Mouse (Mus musculus): ENCODE measurements around the gene Sugt1.

The Sugt1 gene

DNA sequence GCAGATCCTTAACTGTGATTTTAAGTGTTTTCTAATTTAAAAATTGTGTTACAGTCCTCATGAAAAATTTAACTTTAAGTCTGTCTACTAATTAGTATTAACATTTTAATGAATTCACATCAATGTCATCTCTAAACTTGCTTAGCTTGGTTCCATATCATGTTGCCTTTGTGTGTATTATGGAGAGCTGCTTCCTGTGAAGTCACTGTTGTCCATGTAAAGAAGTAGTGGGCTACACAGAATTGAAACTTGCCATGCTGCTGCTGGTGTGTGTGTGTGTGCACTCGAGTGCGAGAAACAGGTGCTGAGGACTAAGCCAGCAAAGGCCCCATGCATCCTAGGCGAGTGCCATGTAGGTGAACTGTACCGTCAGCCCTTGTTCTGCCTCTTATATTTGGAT, 19.9 kb downstream of the Sugt1 start:
- no peak for DNase-seq

DNA sequence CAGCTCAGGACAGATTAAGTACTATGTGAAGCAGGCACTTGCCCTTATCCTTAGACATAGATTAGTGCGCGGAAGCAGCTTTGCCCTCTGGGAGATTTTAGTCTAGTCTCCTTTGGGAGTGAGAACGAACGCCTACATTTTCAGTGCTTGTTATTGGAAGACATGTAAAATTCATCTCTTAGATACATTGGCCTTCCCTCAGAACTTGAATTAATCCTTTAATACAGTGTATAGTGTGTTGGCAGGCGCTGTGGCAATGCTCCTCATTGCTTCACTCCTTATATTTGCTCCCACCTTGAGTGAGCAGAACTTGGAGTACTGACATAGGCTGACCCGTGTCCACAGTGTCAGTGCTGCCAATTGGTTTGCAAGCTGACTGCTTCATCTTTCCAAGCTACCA, 20.8 kb downstream of the Sugt1 start:
- DNase-seq: no peak

DNA sequence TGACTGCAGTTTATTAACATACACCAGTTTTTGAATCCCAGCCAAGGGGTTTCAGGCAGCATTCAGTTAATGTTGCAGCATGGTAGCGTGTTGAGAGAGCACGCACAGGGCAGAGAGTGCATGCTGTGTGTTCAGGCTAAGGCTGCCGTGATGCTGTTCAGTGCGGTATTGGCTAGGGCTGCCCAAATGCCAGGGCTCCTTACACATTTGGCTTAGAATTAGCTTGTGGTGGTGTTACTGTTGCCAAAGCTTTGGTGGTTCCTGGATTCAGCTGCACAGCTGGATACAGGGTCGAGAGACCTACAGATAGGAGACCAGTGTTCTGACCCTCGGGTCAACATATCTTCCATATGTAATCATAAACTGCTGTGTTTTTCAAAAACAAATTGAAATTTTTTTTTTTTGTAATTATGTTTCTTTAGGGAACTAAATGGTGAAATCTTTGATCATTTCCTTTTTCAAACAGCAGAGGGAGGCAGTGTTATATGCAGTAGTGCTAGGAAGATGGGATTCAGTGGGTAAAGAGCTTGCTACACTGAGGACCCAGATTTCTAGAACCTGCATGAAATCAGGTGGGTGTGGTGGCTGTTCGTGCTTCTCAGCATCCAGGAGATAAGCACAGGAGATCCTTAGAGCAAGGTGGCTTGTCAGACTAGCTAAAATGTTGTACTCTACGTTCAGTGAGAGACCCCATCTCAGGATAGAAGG, 29.8 kb downstream of the Sugt1 start:
- DNase-seq: no peak

DNA sequence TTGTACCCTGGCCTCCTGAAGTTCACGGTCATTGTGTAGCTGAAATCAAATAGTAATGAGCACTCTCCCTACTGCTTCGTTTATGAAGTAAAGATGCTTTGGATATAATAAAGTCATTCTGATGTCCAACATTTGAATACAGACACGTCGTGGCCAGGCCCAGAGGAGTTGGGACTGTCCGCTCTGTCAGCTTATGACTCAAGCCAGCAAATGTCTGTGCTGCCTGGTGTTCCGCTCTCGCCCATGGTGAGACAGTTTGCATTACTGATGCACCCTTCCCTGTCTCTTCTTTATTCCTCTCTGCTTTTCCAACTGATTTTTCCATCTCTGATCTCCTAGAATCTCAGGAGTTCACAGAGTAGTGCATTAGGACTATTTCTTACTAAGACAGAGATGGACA, 32.3 kb downstream of the Sugt1 start:
- DNase-seq: no peak

DNA sequence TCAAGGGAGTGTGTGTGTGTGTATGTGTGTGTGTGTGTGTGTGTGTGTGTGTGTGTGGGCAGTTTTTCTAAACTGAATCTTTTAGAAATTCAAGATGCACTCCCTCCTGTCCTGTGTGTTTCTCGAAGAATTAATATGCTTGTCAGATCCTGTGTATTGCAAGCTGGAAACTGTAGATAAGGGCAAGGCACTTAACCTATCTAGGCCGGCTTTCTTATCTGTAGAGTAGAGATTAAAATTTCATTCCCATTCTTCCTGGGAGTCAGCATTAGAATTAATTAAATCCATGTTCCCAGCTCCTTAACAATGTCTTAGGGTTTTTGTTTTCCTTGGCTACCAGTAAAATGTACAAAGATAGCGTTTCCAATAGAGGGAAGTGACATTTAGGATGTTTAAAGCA, 33.7 kb downstream of the Sugt1 start:
- DNase-seq: no peak

DNA sequence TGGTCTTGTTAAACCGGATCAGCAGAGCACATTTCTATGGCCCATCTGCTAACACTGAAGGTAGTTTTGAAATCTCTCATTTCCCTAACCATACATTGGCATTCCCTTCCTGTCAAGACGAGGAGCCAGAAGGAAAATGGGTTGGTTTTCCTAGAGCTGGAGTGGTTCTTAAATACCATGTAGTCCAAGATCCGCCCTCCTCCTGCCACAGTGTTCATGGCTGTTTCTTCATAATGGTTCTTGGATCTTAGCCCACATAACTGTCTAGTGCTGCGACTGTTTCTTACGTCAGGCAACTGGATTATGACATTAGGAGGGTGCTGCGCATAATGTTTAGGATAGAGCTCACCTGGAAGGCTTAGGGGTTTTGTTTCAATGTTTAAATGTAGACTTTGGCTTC, 44.8 kb downstream of the Sugt1 start:
- DNase-seq: no peak

DNA sequence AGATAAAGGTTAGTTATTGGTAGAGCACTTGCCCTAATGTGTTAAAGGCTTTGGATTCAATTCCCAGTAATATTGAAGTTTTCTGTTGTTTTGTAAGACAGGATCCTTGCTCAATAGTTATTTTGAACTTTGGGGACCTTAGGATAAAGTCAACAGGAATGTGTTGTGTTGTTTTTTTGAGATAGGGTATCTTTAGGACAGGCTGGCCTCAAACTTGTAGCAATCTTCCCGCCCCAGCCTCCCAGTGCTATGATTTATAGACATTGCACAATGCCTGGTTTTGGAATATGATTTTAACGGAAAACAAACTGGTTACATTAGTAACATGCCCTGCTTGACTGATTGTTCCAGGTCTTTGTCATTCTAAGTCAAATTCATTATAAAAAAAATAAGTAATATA, 45.7 kb downstream of the Sugt1 start:
- peak in 1 of 2 experiments; percentile 37 for DNase-seq

DNA sequence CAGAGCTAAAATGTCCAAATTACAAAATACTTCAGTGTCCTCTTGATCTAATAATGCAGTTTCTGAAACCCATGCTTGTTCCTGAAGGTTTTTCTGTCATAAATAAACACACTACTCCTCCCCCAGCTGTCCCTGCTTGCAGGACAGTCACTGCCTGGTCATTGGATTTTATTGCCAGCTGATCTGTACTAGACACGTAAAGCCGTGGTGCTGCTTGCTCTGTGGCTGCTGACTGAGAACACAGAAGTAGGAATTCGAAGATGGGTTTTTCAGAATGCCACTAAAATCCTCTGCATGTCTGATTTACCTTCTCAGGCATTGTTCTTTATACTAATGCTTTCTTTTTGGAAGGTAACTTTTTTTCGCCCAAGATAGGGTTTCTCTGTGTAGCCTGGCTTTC, 49.3 kb downstream of the Sugt1 start:
- peak in 1 of 2 experiments; percentile 26 for DNase-seq

DNA sequence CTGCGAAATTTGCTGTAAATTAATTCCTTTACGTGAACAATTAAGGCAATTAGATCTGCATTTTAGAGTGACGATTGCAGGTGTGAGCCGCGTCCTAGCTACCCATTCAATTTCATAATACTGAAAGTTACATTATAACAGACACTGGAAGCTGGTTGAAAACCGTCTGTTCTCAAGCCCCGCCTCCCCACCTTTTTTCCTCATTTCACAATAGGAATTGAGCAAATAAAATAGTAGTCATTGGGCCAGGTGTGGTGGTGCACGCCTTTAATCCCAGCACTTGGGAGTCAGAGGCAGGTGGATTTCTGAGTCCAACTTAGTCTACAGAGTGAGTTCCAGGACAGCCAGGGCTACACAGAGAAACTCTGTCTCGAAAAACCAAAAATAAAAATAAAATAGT, 54.6 kb downstream of the Sugt1 start:
- DNase-seq: no peak

DNA sequence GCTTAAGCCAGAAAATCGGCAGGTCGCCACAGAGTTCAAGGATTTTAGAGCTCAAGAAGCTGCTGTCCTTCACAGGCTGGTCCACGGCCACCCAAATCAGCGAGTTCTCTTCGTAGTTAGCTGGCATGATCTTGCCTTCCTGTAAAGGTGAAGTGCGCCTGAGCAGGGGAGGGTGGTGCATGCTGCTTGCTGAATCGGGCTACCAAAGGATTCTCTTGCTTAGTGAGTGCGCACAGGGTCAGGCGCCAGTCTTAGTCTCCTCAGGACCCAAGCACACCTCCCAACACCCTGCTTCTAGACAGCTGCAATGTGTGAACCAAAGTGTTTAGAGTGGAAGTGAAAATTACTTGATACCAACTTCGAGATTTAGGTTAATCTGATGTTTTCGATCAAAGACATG, 57.9 kb downstream of the Sugt1 start:
- no peak for DNase-seq

DNA sequence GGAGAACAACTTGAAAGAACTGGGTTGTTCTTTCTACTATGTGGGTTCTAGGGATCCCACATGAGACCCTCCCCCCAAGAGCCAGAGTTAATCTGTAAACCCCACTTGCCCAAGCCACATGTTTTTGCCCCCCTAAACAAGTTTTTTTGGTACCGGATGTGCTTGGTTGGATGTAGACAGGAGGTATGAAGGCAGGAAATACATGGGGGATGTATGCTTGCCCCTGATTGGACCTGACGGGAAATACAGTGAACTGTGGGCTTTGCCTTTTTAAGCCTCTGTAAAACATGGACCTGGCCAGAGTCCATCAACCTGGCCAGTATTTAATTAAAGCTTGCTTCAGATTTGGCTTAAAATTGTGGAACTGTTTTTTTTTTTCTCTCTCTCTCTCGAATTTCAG, 62.2 kb downstream of the Sugt1 start:
- DNase-seq: no peak

DNA sequence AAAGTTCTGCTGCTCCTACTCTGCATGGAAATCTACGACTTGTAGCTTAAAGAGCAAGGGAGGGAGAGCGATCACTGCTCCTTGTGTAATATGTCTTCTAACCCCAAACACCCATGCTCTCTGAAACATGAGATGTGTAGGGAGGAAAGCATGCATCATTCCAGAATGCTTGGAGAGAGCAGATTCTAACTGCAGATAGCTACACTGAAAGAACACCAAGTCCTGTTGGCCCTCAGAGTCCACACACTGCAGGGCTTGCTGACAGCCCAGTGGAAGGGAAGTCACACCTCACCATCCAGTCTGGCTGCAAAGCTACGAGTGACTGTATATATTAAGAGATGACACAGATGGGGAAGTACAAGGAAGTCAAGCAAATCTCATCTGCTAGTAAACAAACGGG, 65.2 kb downstream of the Sugt1 start:
- no peak for DNase-seq

DNA sequence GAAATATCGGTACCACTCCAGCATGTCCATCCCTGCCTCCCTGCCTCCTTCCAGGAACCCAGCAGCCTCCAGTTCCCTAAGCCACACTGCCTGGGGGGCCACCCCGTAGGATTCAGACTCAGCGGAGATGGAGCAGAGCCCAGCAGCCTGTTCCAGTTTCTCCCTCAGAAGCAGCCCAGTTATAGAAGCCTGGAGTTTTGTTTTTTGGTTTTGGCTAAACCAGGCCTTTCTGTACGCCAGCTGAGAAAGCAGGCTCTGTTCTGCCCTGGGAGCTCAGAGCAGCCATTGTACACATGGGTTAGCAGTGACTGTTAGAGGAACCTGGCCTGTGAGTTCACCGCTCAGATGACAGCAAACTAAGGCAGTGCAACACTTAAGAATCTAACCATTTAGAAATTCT, 70.8 kb downstream of the Sugt1 start:
- no peak for DNase-seq

DNA sequence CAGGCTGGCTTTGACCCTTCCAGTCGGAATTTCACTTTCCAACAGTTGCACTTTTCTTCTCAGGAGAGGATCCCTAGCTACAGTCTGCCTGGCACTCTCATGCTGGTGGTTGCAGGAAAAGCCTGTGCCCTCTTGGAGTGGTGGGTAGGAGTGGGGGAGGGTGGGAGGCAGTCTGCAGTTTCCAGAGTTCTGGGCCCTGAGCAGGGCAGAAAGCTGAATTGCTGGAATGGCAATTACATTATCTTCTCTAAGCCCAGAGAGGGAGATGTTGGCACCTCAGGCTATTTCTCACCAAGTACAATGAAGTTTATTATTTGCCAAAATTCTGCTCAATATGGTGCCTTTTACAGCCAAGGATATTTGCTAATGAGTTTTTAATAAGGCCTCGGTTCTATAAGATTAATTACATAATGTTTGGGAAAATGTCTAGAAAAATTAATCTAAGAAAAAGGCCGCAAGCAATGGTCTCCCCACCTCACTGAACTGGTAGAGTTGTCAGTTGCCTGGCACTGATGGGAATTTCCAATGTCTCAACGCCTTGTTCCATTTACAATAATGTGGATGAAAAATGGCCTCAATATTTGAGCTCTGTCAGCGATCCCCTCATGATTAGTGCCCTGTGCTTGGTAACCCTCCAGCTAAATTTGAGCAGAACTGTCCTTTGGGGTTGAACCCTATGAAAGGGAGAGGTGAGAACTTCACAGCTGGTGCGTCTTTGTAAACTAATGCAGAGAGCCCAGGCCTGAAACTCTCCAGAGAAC, 71.4 kb downstream of the Sugt1 start:
- no peak for DNase-seq

DNA sequence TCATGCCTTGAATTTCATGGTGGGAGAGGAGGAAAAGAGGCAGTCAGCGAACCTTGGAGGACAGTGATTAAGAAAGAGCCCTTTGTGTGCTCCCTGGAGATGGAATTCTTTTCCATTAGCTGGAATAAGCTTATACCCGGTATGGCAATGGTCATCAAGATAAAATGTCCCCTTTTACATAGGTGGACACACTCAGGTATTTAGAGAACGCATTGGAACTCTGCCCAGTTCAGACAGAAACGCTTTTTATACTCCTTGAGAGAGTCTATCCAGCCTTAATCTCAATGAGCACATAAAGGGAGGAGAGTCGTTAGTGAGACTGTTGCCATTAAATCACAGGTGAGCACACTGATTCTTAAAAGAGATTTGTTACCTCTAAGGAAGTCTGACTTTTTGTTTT, 73.0 kb downstream of the Sugt1 start:
- no peak for DNase-seq

DNA sequence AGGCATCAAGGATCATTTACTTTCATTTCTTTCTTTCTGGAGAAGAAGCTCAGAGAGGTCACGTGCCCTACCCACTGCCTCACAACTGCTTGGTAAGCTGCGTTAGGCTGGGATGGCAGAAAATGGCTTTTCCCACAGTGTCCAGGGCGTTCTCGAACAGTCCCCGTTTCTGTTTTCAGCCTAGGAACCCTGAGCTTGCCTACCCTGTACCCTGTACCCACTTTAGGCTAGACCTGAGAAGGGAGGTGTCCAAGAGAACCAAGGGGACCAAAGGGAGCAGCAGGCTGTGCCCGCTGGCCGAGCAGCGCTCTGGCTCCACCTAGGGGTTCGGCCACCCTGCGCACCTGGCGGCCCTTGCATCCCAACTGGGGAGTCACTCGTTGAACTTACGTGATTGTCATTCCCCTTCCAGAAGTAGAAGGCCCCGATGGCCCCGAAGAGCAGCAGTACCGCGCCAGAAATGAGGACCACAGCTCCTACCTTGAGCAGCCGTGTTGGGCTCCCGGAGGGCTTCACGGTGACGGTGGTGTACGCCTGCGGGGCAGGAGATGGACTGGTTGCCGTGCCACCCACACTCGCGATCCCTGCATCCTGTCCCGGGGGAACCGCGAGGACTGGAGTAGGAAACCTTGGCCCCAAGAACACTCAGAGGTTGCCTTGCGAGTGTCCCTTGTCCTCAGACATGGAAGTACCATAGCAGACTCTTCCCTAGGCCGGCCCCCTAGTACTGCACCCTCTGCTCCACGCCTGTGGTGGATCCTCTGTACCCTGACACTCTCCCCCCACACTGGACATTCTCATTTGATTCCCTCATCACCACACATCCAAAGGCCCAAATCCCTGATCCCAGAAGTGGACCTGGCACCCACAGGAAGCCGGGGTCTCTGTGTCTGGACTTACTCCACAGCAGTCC, 73.8 kb downstream of the Sugt1 start:
- DNase-seq: peak; percentile 61 to 87

DNA sequence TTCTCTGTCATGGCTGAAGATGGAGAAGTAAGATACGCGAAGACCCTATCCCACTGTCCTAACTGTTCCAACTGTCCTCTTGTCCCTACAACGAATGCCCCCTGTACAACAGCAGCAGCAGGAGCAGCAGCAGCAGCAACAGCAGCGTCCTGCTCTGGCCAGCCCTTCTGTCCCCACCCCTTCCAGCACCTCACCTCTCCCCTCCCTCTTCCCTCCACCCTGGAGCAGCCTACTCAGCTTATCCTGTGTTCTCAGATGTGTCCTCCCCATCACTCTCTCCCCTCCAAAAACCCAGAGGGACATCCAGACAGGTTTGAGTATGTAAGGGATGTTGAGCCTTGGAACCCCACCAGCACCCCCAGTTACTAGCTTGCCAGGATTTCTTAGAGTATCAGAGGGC, 74.5 kb downstream of the Sugt1 start, which contains the start of gene Cnmd:
Gene Cnmd (minus strand): TSS at position 170 of the 400 bp plus-strand sequence.
- DNase-seq: no peak

DNA sequence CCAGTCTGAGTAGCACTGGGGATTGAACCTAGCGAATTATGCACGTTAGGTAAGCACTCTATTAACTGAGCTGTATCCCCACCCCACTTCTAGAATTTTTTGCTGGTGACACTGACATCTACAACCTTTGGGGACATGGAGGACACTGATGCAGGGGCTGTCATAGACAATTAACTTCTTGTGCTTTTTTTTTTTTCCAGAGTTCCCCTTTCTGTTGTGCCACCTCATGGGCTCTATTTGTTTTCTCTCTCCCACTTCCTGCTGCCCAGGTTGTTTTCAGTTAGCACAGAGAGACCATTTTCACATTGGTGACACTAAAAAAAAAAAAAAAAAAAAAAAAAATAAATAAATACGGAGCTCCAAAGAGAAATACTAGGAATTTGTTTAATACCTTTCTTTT, 83.5 kb downstream of the Sugt1 start:
- no peak for DNase-seq

DNA sequence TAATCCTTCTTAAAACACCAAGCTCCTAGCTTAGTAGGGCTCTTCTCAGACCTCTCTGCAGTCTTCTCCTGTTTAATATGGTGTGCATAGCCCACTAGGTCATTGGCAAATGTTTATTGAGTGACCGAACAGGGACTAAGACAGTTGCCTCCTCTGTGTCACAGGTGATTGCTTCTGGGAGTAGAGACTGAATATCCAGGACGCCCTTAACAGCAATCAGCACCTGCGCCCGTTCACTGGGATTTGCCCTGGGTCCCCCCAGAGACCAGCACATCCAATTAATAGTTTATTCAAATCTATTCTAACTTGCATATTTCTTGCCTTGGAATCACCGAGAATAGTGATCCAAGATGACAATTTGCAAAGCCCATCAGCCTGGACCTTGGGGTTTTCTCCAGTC, 85.1 kb downstream of the Sugt1 start:
- no peak for DNase-seq

DNA sequence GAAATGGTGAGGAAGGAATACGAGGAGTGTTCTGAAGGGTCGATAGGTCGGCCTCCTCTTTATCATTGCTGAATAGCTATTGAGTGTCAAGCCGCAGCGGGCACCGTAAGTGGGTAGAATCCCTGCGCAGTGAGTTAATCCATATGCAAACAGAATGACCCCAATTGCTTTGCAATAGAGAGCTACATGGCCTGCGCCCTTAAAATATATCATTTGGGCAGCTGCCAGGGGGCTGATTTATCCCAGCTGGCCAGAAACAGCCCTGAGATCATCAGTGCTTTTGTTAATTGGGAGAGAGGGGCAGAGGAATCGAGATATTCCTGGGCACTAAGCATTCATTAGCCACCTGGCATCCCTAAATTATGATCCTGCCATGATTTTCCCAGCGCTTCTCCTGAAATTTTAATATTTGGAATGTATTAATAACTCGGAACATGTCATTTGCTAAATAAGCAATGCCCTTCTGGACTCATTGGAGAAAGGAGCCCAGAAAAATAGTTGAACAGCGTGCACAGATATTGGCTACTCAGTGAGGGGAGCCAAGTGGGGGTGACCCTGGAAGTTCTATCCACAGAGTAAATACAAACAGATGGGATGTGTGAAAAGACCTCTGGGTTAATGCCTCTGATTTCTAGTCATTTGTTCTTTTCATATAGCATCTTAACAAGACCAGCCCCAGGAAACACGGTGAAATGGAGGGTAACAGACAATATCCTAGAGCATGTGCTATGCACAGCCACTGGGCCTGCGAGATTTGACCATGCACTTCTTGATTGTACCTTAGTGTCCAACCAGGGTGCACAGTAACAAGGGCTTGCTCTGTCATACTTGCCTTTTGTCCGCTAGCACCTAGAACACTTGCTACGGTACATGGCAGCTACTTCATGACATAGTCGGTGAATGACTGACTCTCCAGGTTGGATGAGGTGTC, 85.9 kb downstream of the Sugt1 start:
- DNase-seq: peak in 1 of 2 experiments; percentile 3

DNA sequence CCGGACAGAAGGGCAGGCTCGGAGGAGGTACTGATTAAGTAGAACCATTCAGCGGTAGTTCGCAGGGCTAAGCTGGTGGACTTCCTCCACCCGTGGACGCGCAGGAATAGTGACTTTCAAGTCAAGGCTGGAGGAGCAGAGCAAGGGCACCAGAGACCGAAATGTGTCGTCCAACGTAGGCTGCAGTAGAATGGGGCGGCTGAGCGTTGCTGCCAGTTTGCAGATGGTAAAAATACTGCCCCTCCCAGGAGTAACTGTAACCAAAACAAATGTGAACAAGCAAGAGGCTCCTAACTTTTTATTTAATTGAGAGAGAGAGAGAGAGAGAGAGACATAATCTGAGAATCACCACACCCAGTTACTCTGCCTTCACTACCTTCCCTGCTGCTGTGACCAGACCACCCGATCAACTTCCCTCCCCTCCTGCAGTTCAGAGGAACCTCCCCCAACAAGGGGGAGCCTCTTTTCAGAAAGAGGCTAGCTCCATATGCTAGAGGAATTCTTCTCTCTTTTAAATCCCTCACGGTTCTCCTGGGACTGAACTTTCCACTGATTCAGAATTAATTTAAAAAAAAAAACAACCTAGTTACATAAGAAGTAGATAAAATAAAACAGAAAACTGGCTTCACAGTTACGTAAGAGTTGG, 89.7 kb downstream of the Sugt1 start:
- DNase-seq: peak in 1 of 2 experiments; percentile 7
